Mouse (Mus musculus) thymus, postnatal 10 days (tissue): ENCODE data around the gene Cox15.
A peak's percentile ranks its signal among the peaks of the same experiment; 100 is the strongest.

ENCODE experiments used
- DNase-seq, 2 experiments: peaks; one replicate each; pipeline ENCODE4 v3.0.0; 2021; ENCODE audit warnings: low spot score in 2 of 2

Gene Cox15

GRCm38 (mm10) chr19:43761543-43762256 lies 8.9 kb upstream of the Cox15 start:
- DNase-seq, result no peak

GRCm38 (mm10) chr19:43760504-43760903 lies 7.7 kb upstream of the Cox15 start:
- DNase-seq, result peak; percentile 54 to 84

- DNase-seq, result no peak
Measured at GRCm38 (mm10) chr19:43754872-43755271, 2.1 kb upstream of the Cox15 start.

- no peak for DNase-seq
Measured at GRCm38 (mm10) chr19:43754237-43754636, 1.4 kb upstream of the Cox15 start.

GRCm38 (mm10) chr19:43753226-43753835 lies 531 bp upstream of the Cox15 start:
- peak; percentile 89 to 90 for DNase-seq

- no peak for DNase-seq
Measured at GRCm38 (mm10) chr19:43750008-43750407, 2.8 kb downstream of the Cox15 start.

- no peak for DNase-seq
Measured at GRCm38 (mm10) chr19:43747877-43748276, 4.9 kb downstream of the Cox15 start.

- no peak for DNase-seq
Measured at GRCm38 (mm10) chr19:43745740-43746139, 7.1 kb downstream of the Cox15 start.

GRCm38 (mm10) chr19:43743401-43743800 lies 9.4 kb downstream of the Cox15 start:
- DNase-seq, result no peak

GRCm38 (mm10) chr19:43738409-43738808 lies 14.4 kb downstream of the Cox15 start:
- DNase-seq, result no peak

GRCm38 (mm10) chr19:43731157-43731556 lies 21.6 kb downstream of the Cox15 start:
- no peak for DNase-seq

- no peak for DNase-seq
Measured at GRCm38 (mm10) chr19:43730037-43730428, 22.8 kb downstream of the Cox15 start.

GRCm38 (mm10) chr19:43729296-43730036 lies 23.3 kb downstream of the Cox15 start:
- DNase-seq, result peak; percentile 44

GRCm38 (mm10) chr19:43726510-43727146 lies 26.2 kb downstream of the Cox15 start:
- DNase-seq, result no peak

GRCm38 (mm10) chr19:43724821-43725220 lies 28.0 kb downstream of the Cox15 start:
- DNase-seq, result no peak

- DNase-seq, result no peak
Measured at GRCm38 (mm10) chr19:43724194-43724593, 28.6 kb downstream of the Cox15 start.

GRCm38 (mm10) chr19:43723501-43723900 lies 29.3 kb downstream of the Cox15 start:
- DNase-seq, result no peak

GRCm38 (mm10) chr19:43722891-43723290 lies 29.9 kb downstream of the Cox15 start:
- peak; percentile 68 to 72 for DNase-seq

- no peak for DNase-seq
Measured at GRCm38 (mm10) chr19:43720061-43720460, 32.7 kb downstream of the Cox15 start.

- no peak for DNase-seq
Measured at GRCm38 (mm10) chr19:43711971-43712370, 40.8 kb downstream of the Cox15 start.

- DNase-seq, result peak in 1 of 2 experiments; percentile 35
Measured at GRCm38 (mm10) chr19:43711159-43711916, 41.5 kb downstream of the Cox15 start.
